Mouse (Mus musculus): Measurements from ENCODE around the gene Fam117a. TPM values are rescaled to one million over a fixed set of nuclear protein-coding genes. Genes with fewer than 3 reads are reported as not detected.
A peak's percentile ranks its signal among the peaks of the same experiment; 100 is the strongest.

The Fam117a gene
- polyA plus RNA-seq, 1 experiment from 2014 or later: 7.5 TPM

- H3K9ac ChIP-seq (ENCODE audit: low read length): peak overlapping the region; percentile 95
- peak; percentile 95 for ATAC-seq (ENCODE audit: low FRiP score)
- peaks cover 13% of the 10 kb centered on the region for H3K4me1 ChIP-seq (ENCODE audit: control insufficient read depth, insufficient read depth, low read length)
- peak overlapping the region; percentile 87 for H3K4me3 ChIP-seq (ENCODE audit: low read depth, low read length)
- H3K36me3 ChIP-seq (ENCODE audit: control insufficient read depth, insufficient read depth, low read length): peaks cover 2% of the 10 kb centered on the region
- H3K27me3 ChIP-seq (ENCODE audit: control insufficient read depth, insufficient read depth, low read length): no peaks in the 10 kb centered on the region
- H3K27ac ChIP-seq (ENCODE audit: low read depth, low read length): peak overlapping the region; percentile 88
- peak overlapping the region; percentile 87 for H3K4me2 ChIP-seq
- no peaks in the 10 kb centered on the region for H3K9me3 ChIP-seq (ENCODE audit: control insufficient read depth, low read length)
- peak; percentile 97 for DNase-seq (ENCODE audit: low spot score, missing footprints)
- WGBS: under 1% methylated on average over 37 of the region's 37 CpGs
These were observed 27.3 kb upstream of the Fam117a start for GRCm38 (mm10) chr11:95309510-95310006.

- WGBS: under 1% methylated on average over 42 of the region's 42 CpGs
- H3K4me1 ChIP-seq (ENCODE audit: control insufficient read depth, insufficient read depth, low read length): peaks cover 13% of the 10 kb centered on the region
- H3K27me3 ChIP-seq (ENCODE audit: control insufficient read depth, insufficient read depth, low read length): no peaks in the 10 kb centered on the region
- ATAC-seq (ENCODE audit: low FRiP score) (peak; percentile 91), DNase-seq (ENCODE audit: low spot score, missing footprints) (peak; percentile 99)
- peak within 1 kb of the TSS; percentile 88 for H3K27ac ChIP-seq (ENCODE audit: low read depth, low read length)
- H3K4me3 ChIP-seq (ENCODE audit: low read depth, low read length): peak within 1 kb of the TSS; percentile 87
- peak within 1 kb of the TSS; percentile 87 for H3K4me2 ChIP-seq
- peaks cover 2% of the 10 kb centered on the region; the same call in 1 of the 2 replicates for H3K36me3 ChIP-seq (ENCODE audit: control insufficient read depth, insufficient read depth, low read length)
- peak within 1 kb of the TSS; percentile 95 for H3K9ac ChIP-seq (ENCODE audit: low read length)
- H3K9me3 ChIP-seq (ENCODE audit: control insufficient read depth, low read length): no peaks in the 10 kb centered on the region
These were observed 26.7 kb upstream of the Fam117a start, which contains the start of gene Kat7 for GRCm38 (mm10) chr11:95310007-95310647. Gene Kat7, minus strand, starts transcription at chr11:95310246.

- Histone ChIP-seq H3K27ac (ENCODE audit: low read depth, low read length) (no peak overlapping the region), H3K27me3 (ENCODE audit: control insufficient read depth, insufficient read depth, low read length) (no peaks in the 10 kb centered on the region), H3K9ac (ENCODE audit: low read length) (peak overlapping the region; percentile 66), H3K9me3 (ENCODE audit: control insufficient read depth, low read length) (no peaks in the 10 kb centered on the region), H3K36me3 (ENCODE audit: control insufficient read depth, insufficient read depth, low read length) (no peaks in the 10 kb centered on the region; the same call in 1 of the 2 replicates), H3K4me3 (ENCODE audit: low read depth, low read length) (peak overlapping the region; percentile 87), H3K4me2 (peak overlapping the region; percentile 63), H3K4me1 (ENCODE audit: control insufficient read depth, insufficient read depth, low read length) (peaks cover 13% of the 10 kb centered on the region)
- WGBS: 7% methylated on average over 17 of the region's 17 CpGs
- no peak for DNase-seq (ENCODE audit: low spot score, missing footprints)
- ATAC-seq (ENCODE audit: low FRiP score): peak; percentile 1; the same call in 1 of the 2 replicates
These were observed 26.0 kb upstream of the Fam117a start for GRCm38 (mm10) chr11:95310648-95311424.

- peak overlapping the region; percentile 63 for H3K4me2 ChIP-seq
- DNase-seq (ENCODE audit: low spot score, missing footprints): no peak
- no peaks in the 10 kb centered on the region for H3K27me3 ChIP-seq (ENCODE audit: control insufficient read depth, insufficient read depth, low read length)
- no peak overlapping the region for H3K27ac ChIP-seq (ENCODE audit: low read depth, low read length)
- H3K36me3 ChIP-seq (ENCODE audit: control insufficient read depth, insufficient read depth, low read length): no peaks in the 10 kb centered on the region
- no peaks in the 10 kb centered on the region for H3K9me3 ChIP-seq (ENCODE audit: control insufficient read depth, low read length)
- peak overlapping the region; percentile 66; the same call in 1 of the 2 replicates for H3K9ac ChIP-seq (ENCODE audit: low read length)
- ATAC-seq (ENCODE audit: low FRiP score): no peak
- H3K4me1 ChIP-seq (ENCODE audit: control insufficient read depth, insufficient read depth, low read length): peaks cover 13% of the 10 kb centered on the region
- H3K4me3 ChIP-seq (ENCODE audit: low read depth, low read length): peak overlapping the region; percentile 87
- WGBS: 15% methylated on average over 5 of the region's 5 CpGs
These were observed 25.4 kb upstream of the Fam117a start for GRCm38 (mm10) chr11:95311425-95311807.

GRCm38 (mm10) chr11:95315215-95315955 is 21.4 kb upstream of the Fam117a start:
- ATAC-seq (ENCODE audit: low FRiP score): no peak
- 85% methylated on average over 7 of the region's 7 CpGs for WGBS
- DNase-seq (ENCODE audit: low spot score, missing footprints): no peak

GRCm38 (mm10) chr11:95318116-95318515 is 18.7 kb upstream of the Fam117a start:
- Histone ChIP-seq H3K4me1 (ENCODE audit: control insufficient read depth, insufficient read depth, low read length) (no peaks in the 10 kb centered on the region), H3K4me3 (ENCODE audit: low read depth, low read length) (no peak overlapping the region), H3K9me3 (ENCODE audit: control insufficient read depth, low read length) (no peaks in the 10 kb centered on the region), H3K9ac (ENCODE audit: low read length) (no peak overlapping the region), H3K36me3 (ENCODE audit: control insufficient read depth, insufficient read depth, low read length) (no peaks in the 10 kb centered on the region), H3K27ac (ENCODE audit: low read depth, low read length) (no peak overlapping the region), H3K4me2 (no peak overlapping the region), H3K27me3 (ENCODE audit: control insufficient read depth, insufficient read depth, low read length) (no peaks in the 10 kb centered on the region)
- WGBS: 90% methylated on average over 9 of the region's 9 CpGs
- no peak for ATAC-seq (ENCODE audit: low FRiP score)
- DNase-seq (ENCODE audit: low spot score, missing footprints): no peak

More at GRCm38 (mm10) chr11:95315215-95315955, 21.4 kb upstream of the Fam117a start:
- H3K27me3 ChIP-seq (ENCODE audit: control insufficient read depth, insufficient read depth, low read length): no peaks in the 10 kb centered on the region
- no peak overlapping the region for H3K4me3 ChIP-seq (ENCODE audit: low read depth, low read length)
- H3K9me3 ChIP-seq (ENCODE audit: control insufficient read depth, low read length): no peaks in the 10 kb centered on the region
- H3K4me2 ChIP-seq: no peak overlapping the region
- no peaks in the 10 kb centered on the region for H3K36me3 ChIP-seq (ENCODE audit: control insufficient read depth, insufficient read depth, low read length)
- H3K9ac ChIP-seq (ENCODE audit: low read length): no peak overlapping the region
- H3K27ac ChIP-seq (ENCODE audit: low read depth, low read length): no peak overlapping the region
- H3K4me1 ChIP-seq (ENCODE audit: control insufficient read depth, insufficient read depth, low read length): peaks cover 7% of the 10 kb centered on the region

GRCm38 (mm10) chr11:95319506-95319905 is 17.3 kb upstream of the Fam117a start:
- peaks cover 2% of the 10 kb centered on the region; the same call in 1 of the 2 replicates for H3K4me1 ChIP-seq (ENCODE audit: control insufficient read depth, insufficient read depth, low read length)
- no peaks in the 10 kb centered on the region for H3K36me3 ChIP-seq (ENCODE audit: control insufficient read depth, insufficient read depth, low read length)
- H3K9me3 ChIP-seq (ENCODE audit: control insufficient read depth, low read length): no peaks in the 10 kb centered on the region
- WGBS: 53% methylated on average over 1 of the region's 1 CpGs
- no peak overlapping the region for H3K9ac ChIP-seq (ENCODE audit: low read length)
- H3K27me3 ChIP-seq (ENCODE audit: control insufficient read depth, insufficient read depth, low read length): no peaks in the 10 kb centered on the region
- H3K4me3 ChIP-seq (ENCODE audit: low read depth, low read length): no peak overlapping the region
- ATAC-seq (ENCODE audit: low FRiP score) (no peak), DNase-seq (ENCODE audit: low spot score, missing footprints) (no peak)
- H3K27ac ChIP-seq (ENCODE audit: low read depth, low read length): no peak overlapping the region
- H3K4me2 ChIP-seq: no peak overlapping the region

- Histone ChIP-seq H3K4me1 (ENCODE audit: control insufficient read depth, insufficient read depth, low read length) (peaks cover 2% of the 10 kb centered on the region; the same call in 1 of the 2 replicates), H3K4me2 (no peak overlapping the region), H3K4me3 (ENCODE audit: low read depth, low read length) (no peak overlapping the region), H3K36me3 (ENCODE audit: control insufficient read depth, insufficient read depth, low read length) (no peaks in the 10 kb centered on the region), H3K9ac (ENCODE audit: low read length) (no peak overlapping the region), H3K27me3 (ENCODE audit: control insufficient read depth, insufficient read depth, low read length) (no peaks in the 10 kb centered on the region), H3K9me3 (ENCODE audit: control insufficient read depth, low read length) (no peaks in the 10 kb centered on the region), H3K27ac (ENCODE audit: low read depth, low read length) (no peak overlapping the region)
- ATAC-seq (ENCODE audit: low FRiP score) (no peak), DNase-seq (ENCODE audit: low spot score, missing footprints) (no peak)
- WGBS: 95% methylated on average over 1 of the region's 1 CpGs
These were observed 16.8 kb upstream of the Fam117a start for GRCm38 (mm10) chr11:95320010-95320409.

Measured in midbrain, embryonic 11.5 days (tissue).